Mouse (Mus musculus) C2C12 (cell line): ENCODE data around the gene Pigs. TPM values are rescaled to one million over a fixed set of nuclear protein-coding genes. Genes with fewer than 3 reads are reported as not detected.

Source experiments
- H3K27me3 ChIP-seq: one replicate; pipeline ENCODE4 v1.6.1; 2011; ENCODE audit not compliant: control insufficient read depth, insufficient read depth, insufficient read length
- H3K36me3 ChIP-seq: one replicate; pipeline ENCODE4 v1.6.1; 2011; ENCODE audit not compliant: control insufficient read depth, insufficient read depth
- H3K4me3 ChIP-seq: one replicate; pipeline ENCODE4 v1.5.1; 2011; ENCODE audit warnings: mild to moderate bottlenecking, control low read depth; ENCODE audit not compliant: poor library complexity, insufficient read depth, severe bottlenecking
- H3K79me2 ChIP-seq: one replicate; pipeline ENCODE4 v1.6.1; 2011; ENCODE audit not compliant: control insufficient read depth, insufficient read depth
- H3K79me3 ChIP-seq: one replicate; pipeline ENCODE4 v1.6.1; 2011; ENCODE audit warnings: low read depth, control low read depth
- H3ac ChIP-seq: one replicate; pipeline ENCODE3; 2011; ENCODE audit warnings: low read depth; ENCODE audit not compliant: control insufficient read depth, insufficient read length
- CEBPB ChIP-seq: IDR thresholded peaks from one replicate; pipeline ENCODE4 v1.6.1; 2011; ENCODE audit warnings: low read depth, mild to moderate bottlenecking, control low read depth, moderate library complexity
- CTCF ChIP-seq: IDR thresholded peaks from one replicate; pipeline ENCODE4 v1.5.1; 2011; ENCODE audit not compliant: control insufficient read depth, insufficient read depth, insufficient read length
- FOSL1 ChIP-seq: IDR thresholded peaks from one replicate; pipeline ENCODE4 v1.8.0; 2011; ENCODE audit warnings: mild to moderate bottlenecking, low read length; ENCODE audit not compliant: poor library complexity, insufficient read depth, severe bottlenecking
- MAX ChIP-seq: IDR thresholded peaks from one replicate; pipeline ENCODE4 v1.6.1; 2011; ENCODE audit warnings: mild to moderate bottlenecking, control low read depth
- MYOD1 ChIP-seq: IDR thresholded peaks from one replicate; pipeline ENCODE4 v1.6.1; 2011; ENCODE audit warnings: low read depth; ENCODE audit not compliant: control insufficient read depth, insufficient read length
- MYOG ChIP-seq: IDR thresholded peaks from one replicate; pipeline ENCODE4 v1.6.1; 2011; ENCODE audit not compliant: control insufficient read depth, insufficient read length; ENCODE audit errors: extremely low read depth
- USF1 ChIP-seq: IDR thresholded peaks from one replicate; pipeline ENCODE4 v1.6.1; 2011; ENCODE audit warnings: low read depth, mild to moderate bottlenecking, control low read depth, moderate library complexity
- polyA plus RNA-seq: library from polyadenylated mRNA; unstranded; fragments of >200 nt; fragmentation: generic; extraction: Trizol; gene quantifications from one replicate; pipeline ENCODE4 v1.2.1, GENCODE M21; 2012; ENCODE audit warnings: missing spikeins

Gene Pigs
- polyA plus RNA-seq, 1 experiment, result 37.1 TPM

DNA sequence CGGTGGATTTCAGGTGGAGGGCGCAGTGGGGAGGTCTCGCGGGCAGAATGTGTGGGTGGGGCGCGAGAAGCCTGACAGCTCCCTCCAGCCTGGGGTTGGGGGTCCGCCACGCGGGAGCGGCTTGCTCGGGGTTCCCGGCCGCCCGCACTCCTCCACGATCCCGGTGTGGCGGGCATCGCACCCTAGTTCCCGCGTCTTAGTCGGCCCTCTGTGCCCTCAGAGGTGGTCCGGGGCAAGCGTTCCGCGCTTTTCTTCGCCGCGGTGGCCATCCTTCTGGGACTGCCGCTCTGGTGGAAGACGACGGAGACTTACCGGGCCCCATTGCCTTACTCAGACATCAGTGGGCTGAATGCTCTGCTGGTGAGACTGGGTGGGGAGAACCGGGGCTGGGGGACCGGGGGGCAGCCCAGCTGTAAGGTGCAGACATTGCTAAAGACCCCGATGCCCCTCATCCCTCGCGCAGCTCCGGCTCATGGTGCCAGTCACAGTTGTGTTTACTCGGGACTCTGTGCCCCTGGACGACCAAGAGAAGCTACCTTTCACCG, 369 bp downstream of the Pigs start:
- Histone ChIP-seq H3K27me3 (no peaks in the 10 kb centered on the region), H3K79me2 (no peaks in the 10 kb centered on the region), H3ac (peak overlapping the region; percentile 61), H3K79me3 (peaks cover 2% of the 10 kb centered on the region), H3K36me3 (peaks cover 12% of the 10 kb centered on the region), H3K4me3 (peak overlapping the region; percentile 82)
- TF ChIP-seq FOSL1 (no peak), CEBPB (no peak)

DNA sequence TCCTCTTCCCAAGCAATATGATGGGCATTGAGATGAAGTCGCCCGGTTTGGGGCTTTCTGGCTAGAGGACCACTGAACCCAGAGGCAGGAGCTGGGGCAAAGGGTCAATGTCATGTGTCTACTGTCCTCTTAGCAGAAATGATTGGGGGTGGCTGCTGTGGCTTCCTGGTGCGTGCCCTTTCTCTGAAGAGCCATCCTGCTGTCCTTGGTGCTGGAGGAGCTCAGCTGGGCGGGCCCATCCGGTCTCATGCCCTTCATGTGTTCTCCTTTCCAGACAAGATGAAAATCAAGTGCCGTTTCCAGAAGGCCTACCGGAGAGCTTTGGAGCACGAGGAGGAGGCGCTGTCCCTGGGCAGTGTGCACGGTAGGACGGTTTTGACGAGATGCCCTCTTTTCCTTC, 4.5 kb downstream of the Pigs start:
- H3K36me3 ChIP-seq, result peaks cover 20% of the 10 kb centered on the region
- no peak for TF ChIP-seq MAX
- TF ChIP-seq CTCF, result no peak
- no peak for TF ChIP-seq MYOG
- no peak for TF ChIP-seq FOSL1
- TF ChIP-seq CEBPB, result no peak
- no peak for TF ChIP-seq USF1
- no peak for TF ChIP-seq MYOD1

DNA sequence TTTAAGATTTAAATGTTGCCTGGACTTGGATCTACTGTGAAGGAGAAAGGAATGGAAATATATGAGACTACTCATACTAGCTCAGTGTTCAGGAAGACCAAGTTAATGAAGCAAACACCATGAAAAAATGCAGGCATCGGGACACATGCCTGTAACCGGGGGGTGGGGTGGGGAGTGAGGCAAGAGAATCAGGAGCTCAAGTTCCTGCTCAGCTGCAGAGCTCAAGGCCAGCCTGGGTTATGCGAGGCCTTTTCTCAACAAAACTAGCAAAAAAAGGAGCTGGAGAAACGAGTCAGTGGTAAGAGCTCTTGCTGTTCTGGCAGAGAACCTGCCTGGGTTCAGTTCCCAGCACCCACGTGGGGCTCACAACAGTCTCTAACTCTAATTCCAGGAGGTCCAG, 5.8 kb downstream of the Pigs start:
- peaks cover 26% of the 10 kb centered on the region for H3K36me3 ChIP-seq

More for the DNA sequence above, 4.5 kb downstream of the Pigs start:
- Histone ChIP-seq H3K79me2 (no peaks in the 10 kb centered on the region), H3K27me3 (no peaks in the 10 kb centered on the region), H3K4me3 (no peak overlapping the region), H3ac (no peak overlapping the region), H3K79me3 (peaks cover 2% of the 10 kb centered on the region)

DNA sequence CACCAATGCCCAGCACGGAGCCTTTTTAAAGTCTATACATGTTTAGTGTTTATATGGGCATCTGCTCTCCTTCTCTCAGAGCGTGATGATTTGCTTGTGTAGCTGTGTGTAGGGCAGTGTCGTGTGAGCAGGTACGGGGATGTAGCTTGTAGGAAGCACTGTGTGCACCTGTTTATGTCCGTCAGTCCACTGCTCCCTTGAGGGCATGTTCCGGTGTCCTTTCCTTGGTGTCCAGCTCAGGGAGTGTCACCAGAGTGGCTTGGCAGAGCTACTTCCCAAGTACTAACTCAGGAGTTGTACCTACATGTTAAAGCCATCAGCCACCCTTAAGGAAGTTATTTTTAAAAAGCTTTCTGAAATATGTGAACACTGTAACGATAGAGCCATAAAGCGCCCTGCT, 8.8 kb downstream of the Pigs start:
- H3K79me3 ChIP-seq, result no peaks in the 10 kb centered on the region
- H3K36me3 ChIP-seq, result peaks cover 34% of the 10 kb centered on the region
- no peak overlapping the region for H3ac ChIP-seq
- H3K4me3 ChIP-seq, result no peak overlapping the region
- TF ChIP-seq MYOD1 (no peak), FOSL1 (no peak), CTCF (no peak), CEBPB (no peak), MYOG (no peak), USF1 (no peak), MAX (no peak)
- H3K79me2 ChIP-seq, result no peaks in the 10 kb centered on the region
- no peaks in the 10 kb centered on the region for H3K27me3 ChIP-seq

More for the DNA sequence above, 5.8 kb downstream of the Pigs start:
- no peak overlapping the region for H3K4me3 ChIP-seq
- H3K79me2 ChIP-seq, result no peaks in the 10 kb centered on the region
- no peaks in the 10 kb centered on the region for H3K27me3 ChIP-seq
- TF ChIP-seq MAX, result no peak
- no peak for TF ChIP-seq CEBPB
- TF ChIP-seq CTCF, result no peak
- TF ChIP-seq MYOG, result no peak
- TF ChIP-seq FOSL1, result no peak
- no peak for TF ChIP-seq USF1
- no peak for TF ChIP-seq MYOD1
- peaks cover 2% of the 10 kb centered on the region for H3K79me3 ChIP-seq
- no peak overlapping the region for H3ac ChIP-seq

DNA sequence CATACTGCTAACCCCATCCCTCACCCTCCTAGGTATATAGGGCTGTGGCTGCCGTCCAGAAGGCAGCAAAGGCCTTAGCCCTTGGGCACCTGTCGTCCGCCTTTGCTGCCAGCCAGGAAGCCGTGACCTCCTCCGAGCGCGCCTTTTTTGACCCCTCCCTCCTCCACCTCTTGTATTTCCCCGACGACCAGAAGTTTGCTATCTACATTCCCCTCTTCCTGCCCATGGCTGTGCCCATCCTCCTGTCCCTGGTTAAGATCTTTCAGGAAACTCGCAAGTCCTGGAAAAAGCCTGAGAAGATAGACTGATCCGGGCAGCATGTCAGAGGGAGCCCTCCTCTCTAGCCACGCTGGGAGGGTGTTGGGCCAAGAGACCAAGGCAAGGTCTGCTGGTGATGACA, 13.5 kb downstream of the Pigs start:
- Histone ChIP-seq H3ac (no peak overlapping the region), H3K79me2 (no peaks in the 10 kb centered on the region), H3K79me3 (no peaks in the 10 kb centered on the region), H3K4me3 (no peak overlapping the region), H3K27me3 (no peaks in the 10 kb centered on the region), H3K36me3 (peaks cover 17% of the 10 kb centered on the region)
- TF ChIP-seq MYOD1 (no peak), MAX (no peak), USF1 (no peak), FOSL1 (no peak), CEBPB (no peak), CTCF (no peak)

DNA sequence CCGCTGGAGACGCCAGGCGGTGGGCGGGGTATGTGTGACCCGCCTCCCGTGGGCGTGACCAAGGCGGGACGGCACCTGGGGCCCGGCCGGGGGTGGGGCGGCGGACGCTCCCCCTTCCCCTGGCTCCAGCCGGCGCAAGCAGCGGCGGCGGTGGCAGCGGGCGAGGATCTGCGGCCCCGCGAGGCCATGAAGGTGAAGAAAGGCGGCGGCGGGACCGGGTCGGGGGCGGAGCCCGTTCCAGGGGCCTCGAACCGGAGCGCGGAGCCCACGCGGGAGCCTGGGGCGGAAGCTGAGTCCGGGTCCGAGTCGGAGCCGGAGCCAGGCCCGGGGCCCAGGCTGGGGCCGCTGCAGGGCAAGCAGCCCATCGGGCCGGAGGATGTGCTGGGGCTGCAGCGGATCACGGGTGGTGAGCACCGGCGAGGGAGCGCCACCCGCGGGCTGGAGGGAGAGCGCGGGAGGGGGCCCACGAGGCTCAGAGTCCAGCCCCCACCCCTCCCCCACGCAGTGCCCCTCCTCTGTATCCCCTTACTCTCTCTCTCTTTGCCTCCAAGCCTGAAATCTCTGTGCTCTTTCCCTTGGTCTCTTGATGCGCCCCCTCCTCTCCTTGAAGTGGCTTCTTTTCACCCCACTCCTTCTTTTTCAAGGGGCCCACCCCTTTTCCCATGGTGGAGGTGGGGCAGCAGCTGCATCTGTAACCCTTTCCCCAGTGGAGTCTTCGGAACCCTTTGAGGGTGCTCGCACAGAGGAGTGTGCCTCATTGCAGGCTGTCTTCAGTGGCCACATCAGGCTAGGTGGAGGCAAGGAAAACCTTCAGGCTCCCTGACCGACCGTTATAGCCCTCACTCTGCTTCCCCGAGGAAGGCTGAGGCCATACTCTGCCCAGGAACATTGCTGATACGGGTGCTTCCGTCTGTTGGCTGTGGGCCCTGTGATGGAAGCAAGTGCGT, 15.4 kb downstream of the Pigs start, which contains the start of gene Unc119:
Gene Unc119, plus strand, starts transcription at position 102 of the 947 bp plus-strand sequence.
- Histone ChIP-seq H3K79me3 (no peaks in the 10 kb centered on the region), H3K4me3 (peak within 1 kb of the TSS; percentile 43), H3K27me3 (no peaks in the 10 kb centered on the region), H3K36me3 (peaks cover 18% of the 10 kb centered on the region), H3K79me2 (no peaks in the 10 kb centered on the region), H3ac (peak within 1 kb of the TSS; percentile 86)
- TF ChIP-seq USF1 (no peak), FOSL1 (no peak), MYOG (no peak), CEBPB (no peak), MAX (no peak), MYOD1 (no peak)
